Mouse (Mus musculus) cerebellum, adult (tissue): ENCODE measurements around the gene Gm8104.
"Not testable (repeated sequence)": the region's sequence is repeated elsewhere in the genome, so short reads cannot be mapped to it uniquely, and the experiment has no call there.

ENCODE experiments used
- ATAC-seq: cut with Nextera tagmentation; 2 replicates; pipeline ENCODE4 v1.9.2; 2017; ENCODE audit warnings: mild to moderate bottlenecking, moderate library complexity, mixed read lengths; ENCODE audit not compliant: insufficient number of reproducible peaks, low FRiP score, low TSS enrichment

The Gm8104 gene

DNA sequence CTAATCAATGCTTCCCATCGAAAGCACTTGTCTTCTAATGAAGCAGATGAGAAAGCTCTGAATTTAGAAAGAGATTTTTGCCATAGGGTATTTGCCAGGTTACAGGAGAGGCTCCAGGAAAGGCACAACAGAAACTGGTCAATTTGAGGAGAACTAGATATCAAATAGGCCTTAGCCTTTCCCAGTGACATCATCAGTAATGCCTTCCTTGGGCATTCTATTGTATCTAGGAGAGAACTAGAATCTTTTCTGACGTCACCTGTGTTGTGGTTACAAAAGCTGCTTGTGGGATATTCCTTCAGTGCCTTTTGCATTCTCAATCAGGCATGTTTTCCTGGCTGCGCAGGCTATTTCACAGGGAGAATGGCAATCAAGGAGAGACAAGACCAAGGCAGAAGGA lies at the start of gene Gm8104:
Gm8104 (plus strand) TSS at position 301 of the 400 bp plus-strand sequence.
- not testable (repeated sequence) for ATAC-seq

DNA sequence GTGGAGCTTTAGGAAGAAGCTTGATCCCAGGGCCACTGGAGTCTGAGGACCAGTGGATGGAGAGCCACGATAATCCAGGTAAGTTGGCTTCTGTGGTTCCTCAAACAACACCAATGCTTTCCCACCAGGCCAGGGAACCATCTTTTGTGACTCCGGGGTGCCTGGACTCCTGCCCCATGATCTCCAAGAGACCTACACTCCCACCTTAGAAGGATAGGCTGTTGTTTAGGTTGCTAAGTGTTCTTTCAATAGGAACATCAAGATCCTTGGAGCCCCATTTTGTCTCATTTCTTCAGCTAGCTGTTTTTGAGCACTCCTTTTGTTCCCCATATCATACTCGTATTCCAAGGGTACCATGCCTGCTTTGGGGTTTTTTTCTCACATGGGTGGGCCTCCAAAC lies 42.3 kb upstream of the Gm8104 start:
- not testable (repeated sequence) for ATAC-seq

DNA sequence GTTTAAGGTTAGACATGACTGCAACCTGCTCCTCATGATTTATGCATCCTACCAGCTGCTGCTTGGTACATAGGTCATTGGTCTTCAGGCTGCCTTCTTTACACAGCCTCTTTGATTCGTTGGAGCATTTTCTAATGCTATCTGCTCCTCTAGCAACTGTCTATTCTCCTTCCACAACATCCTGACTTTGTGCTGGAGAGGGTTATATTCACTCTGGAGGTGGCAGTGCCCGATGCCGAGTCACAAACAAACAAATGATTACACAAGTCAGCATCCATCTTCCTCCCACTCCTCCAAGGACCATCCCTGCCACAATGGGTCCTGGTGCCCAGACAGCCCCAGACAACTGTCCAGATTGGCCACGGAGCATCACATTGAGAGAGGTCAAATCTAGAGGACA lies 40.2 kb upstream of the Gm8104 start:
- not testable (repeated sequence) for ATAC-seq

DNA sequence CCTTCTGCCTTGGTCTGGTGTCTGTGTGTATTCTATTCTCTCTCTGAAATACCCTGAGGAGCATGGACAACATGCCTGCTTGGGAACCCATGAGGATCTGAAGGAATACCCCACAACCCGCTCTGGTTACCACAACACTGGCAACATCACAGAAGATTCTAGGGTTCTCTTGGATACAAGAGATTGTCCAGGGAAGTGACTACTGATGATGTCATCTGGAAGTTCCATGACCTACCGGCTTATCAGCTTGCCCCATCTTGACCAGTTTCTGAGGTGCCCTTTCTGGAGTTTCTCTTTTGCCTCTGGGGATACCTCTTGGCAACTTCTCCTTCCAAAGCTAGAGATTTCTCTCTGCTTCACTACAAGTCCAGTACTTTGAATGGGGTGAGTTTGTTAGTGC lies 23.9 kb upstream of the Gm8104 start, which contains the start of gene Gm8094:
Gm8094 (minus strand) TSS at position 101 of the 400 bp plus-strand sequence.
- not testable (repeated sequence) for ATAC-seq

DNA sequence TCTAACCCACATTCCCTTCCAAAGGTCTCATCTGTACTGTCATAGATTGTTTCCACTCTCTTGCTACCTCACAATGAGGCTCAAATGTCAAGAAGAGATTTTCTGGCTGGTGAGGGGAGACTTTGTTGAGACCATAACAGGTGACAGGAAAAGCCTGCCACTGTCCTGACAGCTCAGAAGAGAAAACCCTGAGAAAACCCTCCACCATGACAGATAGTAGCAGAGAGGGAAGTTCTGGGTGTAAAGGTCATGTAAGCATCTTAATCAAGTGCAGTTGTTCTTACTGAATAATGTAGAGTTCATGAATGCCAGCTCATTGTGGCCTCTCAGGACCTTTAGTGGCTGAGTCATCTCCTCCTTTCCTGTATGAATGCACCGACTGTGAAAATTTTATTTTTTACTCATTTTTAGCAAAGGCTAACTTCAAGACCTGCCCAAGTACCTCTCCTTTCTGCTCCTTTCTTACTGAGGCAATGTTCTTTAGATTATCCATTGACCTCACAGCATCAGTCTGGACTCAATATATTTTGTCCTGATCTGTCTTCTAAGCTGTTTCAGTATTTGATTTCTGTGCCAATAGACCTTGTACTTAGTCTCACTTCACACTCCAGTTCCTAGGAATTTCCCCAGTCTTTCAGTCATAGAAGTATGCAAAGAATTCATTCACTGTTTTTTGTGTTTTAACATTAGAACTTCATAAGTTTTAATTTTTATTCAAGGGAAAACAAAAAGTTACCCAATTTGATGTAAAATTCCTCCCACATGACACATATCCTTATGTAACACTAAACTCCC lies 15.3 kb upstream of the Gm8104 start:
- not testable (repeated sequence) for ATAC-seq

DNA sequence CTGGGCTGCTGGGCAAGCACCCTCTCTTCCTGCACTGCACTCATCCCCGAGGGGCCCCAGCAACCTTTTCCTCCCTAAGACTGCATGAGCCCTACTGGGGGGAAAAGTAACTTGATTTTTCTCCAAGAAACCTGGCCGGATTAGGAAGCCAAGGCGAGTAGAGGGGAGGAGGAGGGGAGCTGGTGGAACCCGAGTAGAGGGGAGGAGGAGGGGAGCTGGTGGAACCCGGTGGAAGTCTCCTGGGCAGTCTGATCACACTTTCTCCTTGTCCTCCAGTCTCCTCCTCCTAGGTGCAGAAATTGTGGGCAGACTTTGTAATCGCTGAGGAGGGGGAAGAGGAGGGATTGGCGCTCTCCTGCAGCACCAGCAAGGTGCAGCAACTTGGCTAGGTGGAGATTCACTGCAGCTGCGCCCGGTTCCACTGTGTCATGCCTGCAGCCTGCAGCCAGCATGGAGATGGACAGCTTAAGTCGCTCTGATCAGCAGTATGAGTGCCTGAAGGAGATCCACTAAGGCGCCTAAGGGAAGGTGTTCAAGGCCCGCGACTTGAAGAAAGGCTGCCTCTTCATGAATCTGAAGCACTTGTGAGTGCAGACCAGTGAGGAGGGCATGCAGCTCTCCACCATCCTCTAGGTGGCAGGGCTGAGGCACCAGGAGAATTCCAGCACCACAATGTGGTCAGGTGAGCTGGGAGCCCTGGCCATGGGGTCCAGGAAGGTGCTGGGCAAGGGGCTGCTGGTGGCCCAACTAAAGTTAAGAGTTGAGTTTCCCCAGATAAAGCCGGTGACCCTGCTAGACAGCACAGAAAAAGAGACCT lies 11.1 kb upstream of the Gm8104 start:
- not testable (repeated sequence) for ATAC-seq

DNA sequence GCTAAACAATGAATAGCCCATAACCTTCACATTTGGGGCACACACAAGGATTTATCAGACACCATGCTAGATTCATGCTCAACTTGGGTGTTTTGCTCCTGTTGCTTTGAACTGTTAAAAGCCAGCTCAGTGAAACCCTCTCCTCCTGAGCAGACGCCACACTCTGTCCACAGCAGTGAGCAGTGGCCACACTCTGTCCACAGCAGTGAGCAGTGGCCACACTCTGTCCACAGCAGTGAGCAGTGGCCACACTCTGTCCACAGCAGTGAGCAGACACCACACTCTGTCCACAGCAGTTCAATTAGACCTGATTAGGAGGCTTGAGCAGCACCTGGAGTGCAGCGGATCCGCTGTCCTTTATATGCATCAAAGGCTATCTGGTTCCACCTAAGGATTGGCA lies 19.3 kb downstream of the Gm8104 start:
- ATAC-seq: not testable (repeated sequence)

DNA sequence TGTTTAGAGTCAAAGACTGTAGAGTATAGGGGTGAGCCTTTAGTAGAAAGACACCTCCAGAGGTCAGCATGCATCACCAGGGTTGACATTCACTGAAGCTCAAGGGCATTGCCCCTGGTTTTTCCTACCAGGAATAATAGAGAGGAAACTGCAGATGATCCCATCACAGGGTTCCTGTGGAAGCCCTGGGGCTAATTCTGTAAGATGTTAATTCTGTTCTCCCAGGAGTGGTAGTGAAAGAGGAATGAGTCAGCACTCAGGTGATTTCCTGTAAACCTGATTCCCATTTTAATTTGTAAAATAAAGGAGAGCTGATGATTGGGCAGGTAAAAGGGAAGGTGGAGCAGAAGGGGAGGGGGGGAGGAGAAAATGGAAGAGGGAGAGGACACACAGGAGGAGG lies 25.9 kb downstream of the Gm8104 start:
- ATAC-seq: not testable (repeated sequence)
